Mouse (Mus musculus): ENCODE results near the gene Pced1b. TPM values are rescaled to one million over a fixed set of nuclear protein-coding genes. Genes with fewer than 3 reads are reported as not detected.

The Pced1b gene
- polyA plus RNA-seq, 1 experiment from 2014 or later: 4.2 TPM

DNA sequence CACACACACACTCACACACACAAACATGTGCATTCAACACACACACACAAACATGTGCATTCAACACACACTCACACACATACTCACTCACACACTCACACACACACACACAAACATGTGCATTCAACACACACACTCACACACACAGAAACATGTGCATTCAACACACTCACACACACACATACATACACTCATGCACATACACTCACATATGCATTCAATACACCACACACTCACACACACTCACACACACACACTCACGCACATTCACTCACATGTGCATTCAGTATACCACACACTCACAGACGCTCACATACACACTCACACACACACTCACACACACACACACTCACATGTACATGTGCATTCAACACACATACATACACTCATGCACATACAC is 62.6 kb downstream of the Pced1b start:
- Histone ChIP-seq H3K36me3 (replicated peaks) (no peaks in the 10 kb centered on the region), H3K4me1 (peaks cover 4% of the 10 kb centered on the region; the same call in 1 of the 2 replicates), H3K27ac (no peak overlapping the region), H3K4me2 (no peak overlapping the region), H3K9me3 (no peaks in the 10 kb centered on the region), H3K9ac (no peak overlapping the region), H3K27me3 (no peaks in the 10 kb centered on the region), H3K4me3 (replicated peaks) (no peak overlapping the region)
- ATAC-seq (ENCODE audit: low FRiP score): no peak
- WGBS: 94% methylated on average over 2 of the region's 2 CpGs

DNA sequence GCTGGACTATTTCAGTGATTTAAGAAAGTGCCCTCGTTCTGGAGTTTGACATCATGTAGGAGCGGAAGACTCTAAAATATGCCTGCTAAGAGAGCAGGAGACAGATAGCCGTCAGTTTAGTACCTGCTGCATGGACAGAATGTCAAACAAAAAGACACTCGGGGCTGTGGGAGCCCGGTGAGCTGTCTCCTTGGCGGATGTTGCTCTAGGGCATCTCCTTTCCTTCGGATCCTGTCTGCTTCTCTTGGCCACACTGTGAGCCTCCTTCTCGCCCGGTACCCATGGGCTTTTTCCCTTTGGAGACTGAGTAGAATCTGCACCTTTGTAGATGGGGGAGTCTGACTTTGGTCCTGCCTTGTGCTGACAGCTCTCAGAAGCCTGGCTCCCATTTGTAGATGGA is 63.3 kb downstream of the Pced1b start:
- no peaks in the 10 kb centered on the region for H3K9me3 ChIP-seq
- no peak overlapping the region for H3K27ac ChIP-seq
- H3K4me3 ChIP-seq (replicated peaks): no peak overlapping the region
- H3K9ac ChIP-seq: no peak overlapping the region
- no peak for ATAC-seq (ENCODE audit: low FRiP score)
- H3K4me1 ChIP-seq: peaks cover 6% of the 10 kb centered on the region; the same call in 1 of the 2 replicates
- H3K27me3 ChIP-seq: no peaks in the 10 kb centered on the region
- no peaks in the 10 kb centered on the region for H3K36me3 ChIP-seq (replicated peaks)
- H3K4me2 ChIP-seq: no peak overlapping the region
- 88% methylated on average over 9 of the region's 9 CpGs for WGBS

DNA sequence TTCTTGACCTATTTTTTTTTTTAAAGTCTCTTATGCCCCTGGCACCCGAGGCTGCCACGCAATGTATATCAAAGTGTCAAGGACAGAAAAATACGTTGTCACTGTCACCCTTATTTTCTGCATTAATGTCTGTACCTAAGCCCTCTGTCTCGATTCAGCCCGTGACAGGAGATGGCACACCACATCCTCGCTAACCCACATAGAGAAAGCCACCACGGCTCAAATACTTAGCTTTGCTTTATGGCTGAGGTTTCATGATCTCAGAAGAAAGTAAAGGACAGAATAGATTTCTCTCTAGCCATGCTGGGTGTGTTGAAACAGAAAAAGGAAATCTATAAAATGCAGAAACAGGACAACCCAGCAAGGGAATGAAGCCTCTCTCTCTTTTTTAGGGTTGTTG is 64.3 kb downstream of the Pced1b start:
- no peak for ATAC-seq (ENCODE audit: low FRiP score)
- H3K27me3 ChIP-seq: no peaks in the 10 kb centered on the region
- no peak overlapping the region for H3K4me2 ChIP-seq
- no peaks in the 10 kb centered on the region for H3K36me3 ChIP-seq (replicated peaks)
- no peak overlapping the region for H3K27ac ChIP-seq
- no peak overlapping the region for H3K4me3 ChIP-seq (replicated peaks)
- no peaks in the 10 kb centered on the region for H3K9me3 ChIP-seq
- H3K4me1 ChIP-seq: peaks cover 7% of the 10 kb centered on the region; the same call in 1 of the 2 replicates
- WGBS: 85% methylated on average over 7 of the region's 7 CpGs
- H3K9ac ChIP-seq: no peak overlapping the region

DNA sequence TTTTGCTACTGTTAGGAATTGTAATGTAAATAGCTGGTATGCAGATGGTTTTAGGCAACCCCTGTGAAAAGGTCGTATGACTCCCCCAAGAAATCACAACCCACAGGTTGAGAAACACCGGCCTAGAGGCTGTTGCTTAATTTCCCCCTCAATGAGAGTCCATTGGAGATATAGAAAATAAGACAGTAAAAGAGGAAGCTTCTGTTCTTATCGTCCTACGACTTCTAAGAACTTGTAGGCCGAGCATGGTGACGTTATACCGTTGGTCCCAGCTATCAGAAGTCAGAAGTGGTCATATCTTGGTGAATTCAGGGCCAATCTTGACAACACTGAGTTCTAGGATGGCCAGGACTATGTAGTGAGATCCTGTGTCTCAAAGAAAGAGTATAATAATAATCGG is 65.0 kb downstream of the Pced1b start:
- H3K27ac ChIP-seq: no peak overlapping the region
- 91% methylated on average over 8 of the region's 8 CpGs for WGBS
- peaks cover 7% of the 10 kb centered on the region; the same call in 1 of the 2 replicates for H3K4me1 ChIP-seq
- no peaks in the 10 kb centered on the region for H3K9me3 ChIP-seq
- no peak overlapping the region for H3K4me2 ChIP-seq
- H3K9ac ChIP-seq: no peak overlapping the region
- no peak overlapping the region for H3K4me3 ChIP-seq (replicated peaks)
- H3K36me3 ChIP-seq (replicated peaks): no peaks in the 10 kb centered on the region
- no peaks in the 10 kb centered on the region for H3K27me3 ChIP-seq
- ATAC-seq (ENCODE audit: low FRiP score): no peak

DNA sequence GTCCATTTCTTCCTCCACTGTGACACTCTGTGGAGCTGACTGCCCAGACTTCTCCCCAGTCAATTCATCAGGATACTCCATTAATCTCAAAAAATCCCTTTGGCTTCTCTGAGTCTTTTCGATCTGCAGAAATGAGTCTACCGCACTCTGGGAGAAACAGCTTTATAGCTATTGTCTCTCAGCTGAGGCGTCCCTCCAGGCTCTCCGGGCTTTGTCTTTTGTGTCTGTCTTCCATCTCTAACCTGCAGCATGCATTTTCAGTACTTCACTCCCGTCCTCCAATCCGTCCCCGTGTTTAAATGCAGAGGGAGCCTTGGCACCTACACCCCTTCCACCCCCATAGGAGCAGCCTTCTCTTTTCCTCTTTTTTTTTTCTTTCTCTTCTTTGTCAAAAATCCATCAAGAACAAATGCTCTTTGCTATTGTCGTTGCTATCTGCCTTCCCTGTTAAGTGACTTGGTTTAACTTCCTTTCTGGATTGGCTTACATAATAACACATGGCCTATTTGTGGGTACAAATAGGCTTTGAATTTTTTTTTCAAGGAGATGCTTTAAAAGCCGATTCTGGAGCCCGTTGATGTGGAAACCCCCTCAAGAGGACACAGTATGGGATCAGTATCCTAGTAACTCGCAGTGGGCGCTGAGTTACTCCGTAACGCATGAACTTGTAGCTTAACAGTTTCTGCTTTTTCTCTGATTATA is 68.0 kb downstream of the Pced1b start:
- Histone ChIP-seq H3K27ac (no peak overlapping the region), H3K9ac (no peak overlapping the region), H3K4me3 (replicated peaks) (no peak overlapping the region), H3K4me1 (peaks cover 3% of the 10 kb centered on the region; the same call in 1 of the 2 replicates), H3K4me2 (no peak overlapping the region), H3K36me3 (replicated peaks) (no peaks in the 10 kb centered on the region), H3K9me3 (no peaks in the 10 kb centered on the region), H3K27me3 (no peaks in the 10 kb centered on the region)
- WGBS: 60% methylated on average over 14 of the region's 14 CpGs
- ATAC-seq (ENCODE audit: low FRiP score): no peak

DNA sequence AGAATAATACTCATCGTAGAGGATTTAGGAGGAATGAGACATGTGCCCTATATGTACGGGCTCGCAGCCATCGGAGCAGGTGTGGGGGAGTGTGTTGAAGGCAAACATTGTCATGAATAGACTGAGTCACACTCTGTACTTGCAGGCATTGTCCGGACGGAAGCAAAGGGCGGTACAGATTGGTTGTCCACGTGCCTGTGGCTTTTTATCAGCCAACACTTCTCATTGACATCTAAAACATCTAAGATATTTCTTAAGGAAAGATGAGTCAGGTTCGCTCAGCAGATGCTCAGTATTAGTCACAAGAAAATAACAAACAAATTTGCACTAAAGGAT is 68.5 kb downstream of the Pced1b start:
- no peak for ATAC-seq (ENCODE audit: low FRiP score)
- Histone ChIP-seq H3K9me3 (no peaks in the 10 kb centered on the region), H3K4me1 (peaks cover 3% of the 10 kb centered on the region; the same call in 1 of the 2 replicates), H3K4me3 (replicated peaks) (no peak overlapping the region), H3K9ac (no peak overlapping the region), H3K4me2 (no peak overlapping the region), H3K36me3 (replicated peaks) (no peaks in the 10 kb centered on the region), H3K27me3 (no peaks in the 10 kb centered on the region), H3K27ac (no peak overlapping the region)
- WGBS: 73% methylated on average over 9 of the region's 9 CpGs

DNA sequence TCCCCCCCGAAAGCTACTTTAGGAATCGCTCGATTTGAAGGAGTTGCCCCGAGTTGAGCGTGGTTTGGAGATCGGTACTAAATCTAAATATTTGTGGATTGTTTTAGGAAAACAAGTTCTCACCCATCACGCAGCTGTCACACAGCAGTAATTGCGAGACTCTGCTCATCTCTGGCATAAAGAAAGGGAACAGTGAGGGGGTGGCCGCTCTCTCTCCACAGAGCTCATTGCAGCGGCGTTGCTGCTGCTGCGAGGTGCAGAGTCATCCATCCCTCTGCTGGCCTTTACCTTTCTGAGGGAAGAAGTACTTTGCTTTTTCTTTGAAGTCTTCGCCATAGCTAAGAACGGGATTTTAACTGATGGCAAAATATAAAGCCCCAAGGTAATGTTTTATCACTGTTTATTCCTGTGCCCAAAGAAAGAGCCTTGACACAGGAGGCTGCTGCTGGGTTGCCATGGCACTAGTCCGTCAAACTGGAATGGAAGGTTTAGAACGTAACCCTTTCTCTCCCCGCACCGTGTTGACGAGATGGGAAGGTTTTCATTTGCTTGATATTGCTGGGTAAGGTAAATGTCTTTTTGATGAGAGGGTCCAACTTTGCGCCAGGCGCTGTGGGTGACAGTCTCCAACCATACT is 71.6 kb downstream of the Pced1b start:
- no peaks in the 10 kb centered on the region for H3K27me3 ChIP-seq
- 85% methylated on average over 21 of the region's 21 CpGs for WGBS
- no peak overlapping the region for H3K4me2 ChIP-seq
- no peak overlapping the region for H3K4me3 ChIP-seq (replicated peaks)
- no peaks in the 10 kb centered on the region for H3K36me3 ChIP-seq (replicated peaks)
- peaks cover 8% of the 10 kb centered on the region; the same call in 1 of the 2 replicates for H3K4me1 ChIP-seq
- ATAC-seq (ENCODE audit: low FRiP score): no peak
- no peak overlapping the region for H3K27ac ChIP-seq
- no peak overlapping the region for H3K9ac ChIP-seq
- no peaks in the 10 kb centered on the region for H3K9me3 ChIP-seq

DNA sequence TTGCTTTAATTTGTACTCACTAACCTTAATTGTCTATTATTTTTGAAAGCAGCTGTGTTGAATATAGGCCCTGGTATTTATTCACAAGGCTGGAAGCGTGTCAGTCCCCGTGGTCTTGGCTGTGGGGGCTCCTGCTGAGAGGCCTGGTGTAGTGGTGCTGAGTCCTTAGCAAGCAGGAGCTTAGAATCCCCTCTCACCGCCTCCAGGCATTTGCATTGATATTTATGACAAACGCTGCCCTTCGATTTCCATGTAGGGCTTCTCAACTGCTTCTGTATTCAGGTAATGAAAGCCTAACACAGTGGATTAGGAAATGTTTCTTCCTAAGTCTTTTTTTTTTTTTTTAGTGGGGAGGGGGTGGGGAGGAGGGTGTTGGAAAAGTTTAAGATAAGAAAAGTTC is 75.9 kb downstream of the Pced1b start:
- WGBS: 80% methylated on average over 5 of the region's 5 CpGs
- peaks cover 4% of the 10 kb centered on the region; the same call in 1 of the 2 replicates for H3K4me1 ChIP-seq
- H3K9ac ChIP-seq: no peak overlapping the region
- no peak for ATAC-seq (ENCODE audit: low FRiP score)
- H3K4me2 ChIP-seq: no peak overlapping the region
- H3K27ac ChIP-seq: no peak overlapping the region
- no peaks in the 10 kb centered on the region for H3K9me3 ChIP-seq
- H3K4me3 ChIP-seq (replicated peaks): no peak overlapping the region
- no peaks in the 10 kb centered on the region for H3K27me3 ChIP-seq
- H3K36me3 ChIP-seq (replicated peaks): no peaks in the 10 kb centered on the region

DNA sequence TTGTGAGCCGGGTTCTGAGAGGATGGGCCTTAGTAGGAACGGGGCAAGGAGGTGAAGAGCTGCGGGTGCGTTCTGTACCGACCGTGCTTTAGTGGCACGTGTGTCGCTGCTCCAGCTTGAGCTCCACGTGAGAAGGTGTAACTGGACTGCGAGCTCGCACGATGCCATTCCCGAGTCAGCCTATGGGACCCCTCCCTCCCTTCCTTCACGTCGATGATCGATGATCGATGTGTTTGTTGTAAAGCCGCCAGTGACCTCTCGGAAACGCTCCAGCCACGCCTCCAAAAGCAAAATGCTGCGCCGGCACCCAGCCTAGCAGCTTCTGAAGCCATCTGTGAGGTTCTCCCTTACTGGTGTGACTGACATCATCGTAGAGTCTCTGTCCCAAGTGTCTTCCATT is 76.6 kb downstream of the Pced1b start:
- H3K4me1 ChIP-seq: peaks cover 4% of the 10 kb centered on the region; the same call in 1 of the 2 replicates
- H3K4me2 ChIP-seq: no peak overlapping the region
- H3K9me3 ChIP-seq: no peaks in the 10 kb centered on the region
- H3K9ac ChIP-seq: no peak overlapping the region
- H3K27me3 ChIP-seq: no peaks in the 10 kb centered on the region
- no peak overlapping the region for H3K27ac ChIP-seq
- H3K36me3 ChIP-seq (replicated peaks): no peaks in the 10 kb centered on the region
- no peak for ATAC-seq (ENCODE audit: low FRiP score)
- no peak overlapping the region for H3K4me3 ChIP-seq (replicated peaks)
- WGBS: 86% methylated on average over 24 of the region's 24 CpGs

DNA sequence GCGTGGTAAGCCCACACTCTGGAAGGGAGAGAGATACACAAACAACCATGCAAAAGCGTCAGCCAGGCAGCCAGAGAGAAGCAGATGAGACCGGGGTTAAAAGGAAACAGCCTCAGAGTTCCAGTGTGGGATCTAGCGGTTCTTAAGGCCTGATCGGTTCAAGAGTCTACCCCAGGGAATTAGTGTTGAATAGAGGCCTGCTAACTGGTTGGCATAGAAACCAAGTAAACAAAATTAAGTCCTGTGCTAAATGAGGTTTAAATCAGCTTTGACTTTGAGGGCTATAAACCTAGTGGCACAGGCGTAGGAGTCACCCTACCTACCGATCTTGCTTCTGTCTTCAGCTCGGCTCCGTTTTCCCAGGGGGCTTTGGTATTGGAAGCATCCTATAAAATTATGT is 77.4 kb downstream of the Pced1b start:
- ATAC-seq (ENCODE audit: low FRiP score): no peak

DNA sequence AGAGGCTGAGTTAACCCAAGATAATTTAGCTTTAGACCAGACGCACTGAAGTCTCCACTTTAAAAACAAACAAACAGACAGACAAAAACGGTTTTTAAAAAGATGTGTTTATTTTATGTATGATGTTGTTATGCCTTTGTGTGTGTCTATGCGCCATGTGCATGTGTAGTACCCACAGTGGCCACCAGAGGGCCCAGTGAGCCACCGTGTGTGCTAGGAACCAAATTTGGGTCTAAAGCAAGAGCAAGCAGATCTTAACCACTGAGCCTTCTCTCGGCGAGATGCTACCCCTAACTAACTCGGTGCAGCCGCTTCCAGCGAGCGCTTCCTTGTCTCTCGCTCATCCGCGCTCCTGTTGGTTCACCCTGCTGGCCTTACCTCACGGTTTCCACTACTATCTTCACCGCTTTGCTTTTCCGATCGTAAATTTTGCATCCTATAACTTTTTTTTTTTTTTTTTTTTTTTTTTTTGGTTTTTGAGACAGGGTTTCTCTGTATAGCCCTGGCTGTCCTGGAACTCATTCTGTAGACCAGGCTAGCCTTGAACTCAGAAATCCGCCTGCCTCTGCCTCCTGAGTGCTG is 80.7 kb downstream of the Pced1b start:
- ATAC-seq (ENCODE audit: low FRiP score): no peak
- H3K27ac ChIP-seq: no peak overlapping the region
- no peaks in the 10 kb centered on the region for H3K9me3 ChIP-seq
- no peak overlapping the region for H3K9ac ChIP-seq
- no peaks in the 10 kb centered on the region for H3K36me3 ChIP-seq (replicated peaks)
- 71% methylated on average over 18 of the region's 18 CpGs for WGBS
- H3K27me3 ChIP-seq: no peaks in the 10 kb centered on the region
- H3K4me2 ChIP-seq: no peak overlapping the region
- H3K4me1 ChIP-seq: peaks cover 2% of the 10 kb centered on the region; the same call in 1 of the 2 replicates
- no peak overlapping the region for H3K4me3 ChIP-seq (replicated peaks)

More for the DNA sequence above, 77.4 kb downstream of the Pced1b start:
- Histone ChIP-seq H3K4me1 (peaks cover 4% of the 10 kb centered on the region; the same call in 1 of the 2 replicates), H3K4me2 (no peak overlapping the region), H3K27ac (no peak overlapping the region), H3K36me3 (replicated peaks) (no peaks in the 10 kb centered on the region), H3K9ac (no peak overlapping the region), H3K9me3 (no peaks in the 10 kb centered on the region), H3K4me3 (replicated peaks) (no peak overlapping the region), H3K27me3 (no peaks in the 10 kb centered on the region)
- WGBS: 69% methylated on average over 9 of the region's 9 CpGs

DNA sequence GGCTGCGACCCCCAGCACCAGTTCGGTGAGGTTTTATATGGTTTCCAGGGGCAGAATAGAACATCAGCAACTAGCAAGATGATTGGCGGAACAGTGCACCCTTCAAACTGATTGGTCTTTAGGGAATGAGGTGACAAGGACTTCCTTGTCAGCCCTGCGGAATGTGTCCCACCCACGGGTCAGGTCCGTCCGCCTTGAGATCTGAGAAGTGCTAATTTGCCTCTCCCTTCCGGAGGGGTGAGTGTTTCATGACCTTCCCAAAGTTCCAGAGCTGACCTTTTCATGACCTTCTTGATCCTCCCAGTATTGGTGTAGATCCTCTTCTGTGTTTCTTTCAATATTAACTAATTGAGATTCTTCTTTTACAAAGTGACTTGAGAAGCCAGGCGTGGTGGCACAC is 85.7 kb downstream of the Pced1b start:
- H3K36me3 ChIP-seq (replicated peaks): no peaks in the 10 kb centered on the region
- no peak overlapping the region for H3K9ac ChIP-seq
- WGBS: 82% methylated on average over 9 of the region's 9 CpGs
- no peaks in the 10 kb centered on the region for H3K27me3 ChIP-seq
- H3K4me3 ChIP-seq (replicated peaks): no peak overlapping the region
- no peak overlapping the region for H3K4me2 ChIP-seq
- H3K4me1 ChIP-seq: no peaks in the 10 kb centered on the region
- no peak overlapping the region for H3K27ac ChIP-seq
- H3K9me3 ChIP-seq: peaks cover 7% of the 10 kb centered on the region; the same call in 1 of the 2 replicates
- no peak for ATAC-seq (ENCODE audit: low FRiP score)
